In genomic region chr4:106317179-106318055, GRCm38 (mm10) we compare ENCODE assay signal across 8 mouse cellular contexts. TPM values are rescaled to one million over a fixed set of nuclear protein-coding genes. Genes with fewer than 3 reads are reported as not detected.
DNase-seq lines count a peak whose midpoint lies in the region; ATAC-seq and TF ChIP-seq lines count a peak whose summit lies in the region.

No protein-coding gene starts in this region.

- peaks cover 13% of the 10 kb centered on the region for H3K36me3 ChIP-seq in forebrain, embryonic 10.5 days (replicated peaks)
- 0 out of 2 replicates have a peak, but pooled peaks cover 4% of the 10 kb centered on the region for H3K36me3 ChIP-seq in kidney, embryonic 16.5 days (ENCODE audit: insufficient read depth, low read length)
- no peaks in the 10 kb centered on the region for H3K36me3 ChIP-seq in myocyte (ENCODE audit: control insufficient read depth, insufficient read depth)

- peak overlapping the region; percentile 98 for H3ac ChIP-seq in myocyte (ENCODE audit: control insufficient read depth, insufficient read length)

- peaks cover 67% of the 10 kb centered on the region for H3K79me2 ChIP-seq in myocyte (ENCODE audit: control insufficient read depth, insufficient read depth)

- peak overlapping the region; percentile 99 for H3K27ac ChIP-seq in forebrain, embryonic 10.5 days
- H3K27ac ChIP-seq in kidney, embryonic 16.5 days (ENCODE audit: low read length): peak overlapping the region; percentile 93

- no peaks in the 10 kb centered on the region for H3K27me3 ChIP-seq in forebrain, embryonic 10.5 days (ENCODE audit: poor library complexity, severe bottlenecking)
- no peaks in the 10 kb centered on the region for H3K27me3 ChIP-seq in kidney, embryonic 16.5 days (ENCODE audit: insufficient read depth, low read length)
- H3K27me3 ChIP-seq in myocyte (ENCODE audit: control insufficient read depth, insufficient read depth, insufficient read length): no peaks in the 10 kb centered on the region

- 23% methylated on average over 19 of the region's 19 CpGs for whole genome bisulfite sequencing in forebrain, embryonic 10.5 days
- WGBS in kidney, embryonic 16.5 days: 13% methylated on average over 19 of the region's 19 CpGs

- no peaks in the 10 kb centered on the region for H3K9me3 ChIP-seq in forebrain, embryonic 10.5 days
- H3K9me3 ChIP-seq in kidney, embryonic 16.5 days (ENCODE audit: low read length): no peaks in the 10 kb centered on the region

- H3K4me3 ChIP-seq in forebrain, embryonic 10.5 days: peak overlapping the region; percentile 96
- H3K4me3 ChIP-seq in kidney, embryonic 16.5 days (ENCODE audit: low read length): peak overlapping the region; percentile 96
- H3K4me3 ChIP-seq in myocyte: peak overlapping the region; percentile 94

- peaks cover 51% of the 10 kb centered on the region for H3K4me1 ChIP-seq in forebrain, embryonic 10.5 days
- H3K4me1 ChIP-seq in kidney, embryonic 16.5 days (ENCODE audit: insufficient read depth, low read length): peaks cover 43% of the 10 kb centered on the region

- H3K4me2 ChIP-seq in kidney, embryonic 16.5 days (replicated peaks; ENCODE audit: low read depth, low read length): peak overlapping the region; percentile 69
- H3K4me2 ChIP-seq in myocyte (ENCODE audit: low read depth): peak overlapping the region; percentile 83

- TF ChIP-seq POLR2A in myocyte (IDR thresholded peaks at IDR 0.05; ENCODE audit: insufficient read length, low read depth): no peak

- peak; percentile 91 for DNase-seq in heart, adult 11 months
- no peak for DNase-seq in heart, adult 8-10 months (ENCODE audit: low spot score)
- peak; percentile 13 to 39 for DNase-seq in urinary bladder, postnatal 36 days (ENCODE audit: low spot score in 2 of 2)
- no peak for DNase-seq in urinary bladder, adult 2 months (ENCODE audit: low spot score)
- DNase-seq in forebrain, embryonic 10.5 days (ENCODE audit: extremely low spot score, low spot score): peak; percentile 43

- peak; percentile 20; the same call in 1 of the 2 replicates for ATAC-seq in kidney, embryonic 16.5 days (ENCODE audit: low FRiP score, low TSS enrichment)
- no peak for ATAC-seq in activated CD4-positive, CD25-positive, alpha-beta regulatory T cell, adult 4 months

- H3K9ac ChIP-seq in kidney, embryonic 16.5 days (replicated peaks; ENCODE audit: low read length): peak overlapping the region; percentile 98

TF ChIP-seq in myocyte, 11 proteins besides CTCF, POLR2A, EP300 and RAD21:
- no peak for TF ChIP-seq CEBPB (IDR thresholded peaks at IDR 0.05; ENCODE audit: insufficient read depth, poor library complexity, severe bottlenecking)
- TF ChIP-seq POLR2AphosphoS2 (IDR thresholded peaks at IDR 0.05; ENCODE audit: insufficient read length, low read depth): no peak
- TF ChIP-seq E2F4 (IDR thresholded peaks at IDR 0.05; ENCODE audit: insufficient read depth): no peak
- no peak for TF ChIP-seq TCF3 (IDR thresholded peaks at IDR 0.05; ENCODE audit: insufficient read length, low read depth)
- no peak for TF ChIP-seq MYOD1 (IDR thresholded peaks at IDR 0.05; ENCODE audit: control insufficient read depth in 1 of 3, insufficient read length in 2 of 3, low read depth in 2 of 3)
- TF ChIP-seq USF1 (IDR thresholded peaks at IDR 0.05; ENCODE audit: low read depth): no peak
- TF ChIP-seq TCF12 (IDR thresholded peaks at IDR 0.05; ENCODE audit: insufficient read depth, poor library complexity, severe bottlenecking): no peak
- no peak for TF ChIP-seq MAX (IDR thresholded peaks at IDR 0.05; ENCODE audit: low read depth)
- TF ChIP-seq MYOG (IDR thresholded peaks at IDR 0.05; ENCODE audit: control insufficient read depth in 1 of 3, insufficient read depth in 1 of 3, insufficient read length in 2 of 3, low read depth in 2 of 3): no peak
- TF ChIP-seq REST (IDR thresholded peaks at IDR 0.05; ENCODE audit: insufficient read depth, insufficient read length): no peak
- no peak for TF ChIP-seq SRF (IDR thresholded peaks at IDR 0.05; ENCODE audit: control insufficient read depth, insufficient read length, low read depth)

RNA-seq across cellular contexts. Expression of gene Usp24, which starts 1.4 kb away (rescaled TPM):
- total RNA-seq in heart, adult 8-10 months (2022): 10 to 100 TPM; 46.9 to 59.1 (median 53.0) TPM
- 9.9 and 12.2 TPM in 2 replicates for polyA plus RNA-seq in urinary bladder, adult 2 months (2012; rRNA removed)
- 7.6 and 8.6 TPM in 2 replicates for polyA plus RNA-seq in forebrain, embryonic 10.5 days (2016; fragmentation: Nextera tagmentation; extraction: Ambion mirVana)
- 6.3 and 6.4 TPM in 2 replicates for polyA plus RNA-seq in kidney, embryonic 16.5 days (2015; fragmentation: Nextera tagmentation; extraction: Ambion mirVana)
- polyA plus RNA-seq in myocyte (2012; fragmentation: generic; extraction: Trizol): 5.3 TPM
- 1 to 10 TPM; 7.2 to 8.5 TPM for polyA plus RNA-seq in activated CD4-positive, CD25-positive, alpha-beta regulatory T cell, adult 4 months (2017; shearing (Covaris generic))

Comparison
In these comparisons a context has a peak if more than half of its experiments do, and no peak if none do; other contexts are left out.
1. DNase-seq: peak in heart, adult 11 months (single experiment), urinary bladder, postnatal 36 days (2 of 2) and forebrain, embryonic 10.5 days (single experiment); none in heart, adult 8-10 months (single experiment) and urinary bladder, adult 2 months (single experiment).
2. Peak in every context shown above with its lines, with median percentiles within 50 percentile points of each other: H3K4me3 ChIP-seq.